Mouse (Mus musculus): ENCODE results near the gene Moap1. TPM values are rescaled to one million over a fixed set of nuclear protein-coding genes. Genes with fewer than 3 reads are reported as not detected.

The Moap1 gene
- polyA plus RNA-seq, 1 experiment from 2014 or later = 21.1 TPM

- Histone ChIP-seq H3K9ac (ENCODE audit: low read depth, low read length) (peak overlapping the region; percentile 87), H3K36me3 (ENCODE audit: control insufficient read depth, insufficient read depth, low read length) (no peaks in the 10 kb centered on the region), H3K4me2 (peak overlapping the region; percentile 96), H3K4me3 (ENCODE audit: low read depth, low read length) (peak overlapping the region; percentile 85), H3K27me3 (ENCODE audit: control insufficient read depth, insufficient read depth, low read length) (peaks cover 14% of the 10 kb centered on the region), H3K4me1 (ENCODE audit: control insufficient read depth, insufficient read depth, low read length) (peaks cover 20% of the 10 kb centered on the region), H3K27ac (ENCODE audit: low read depth, low read length) (no peak overlapping the region), H3K9me3 (replicated peaks; ENCODE audit: control insufficient read depth, low read length) (no peaks in the 10 kb centered on the region)
- 2% methylated on average over 45 of the region's 45 CpGs for WGBS (ENCODE audit: insufficient replicate concordance)
- ATAC-seq (replicated peaks; ENCODE audit: insufficient number of reproducible peaks, low FRiP score, low TSS enrichment) = peak; percentile 74
Measured at GRCm38 (mm10) chr12:102705216-102705871, 38.1 kb downstream of the Moap1 start.

GRCm38 (mm10) chr12:102704457-102705198, 38.8 kb downstream of the Moap1 start, which contains the start of gene Itpk1:
Gene Itpk1, minus strand, starts transcription at chr12:102704930.
- WGBS (ENCODE audit: insufficient replicate concordance) = under 1% methylated on average over 83 of the region's 105 CpGs
- H3K27me3 ChIP-seq (ENCODE audit: control insufficient read depth, insufficient read depth, low read length) = peaks cover 14% of the 10 kb centered on the region
- H3K4me1 ChIP-seq (ENCODE audit: control insufficient read depth, insufficient read depth, low read length) = peaks cover 20% of the 10 kb centered on the region
- H3K9me3 ChIP-seq (replicated peaks; ENCODE audit: control insufficient read depth, low read length) = no peaks in the 10 kb centered on the region
- no peaks in the 10 kb centered on the region for H3K36me3 ChIP-seq (ENCODE audit: control insufficient read depth, insufficient read depth, low read length)
- ATAC-seq (replicated peaks; ENCODE audit: insufficient number of reproducible peaks, low FRiP score, low TSS enrichment) = peak; percentile 90
- H3K27ac ChIP-seq (ENCODE audit: low read depth, low read length) = no peak within 1 kb of the TSS
- peak within 1 kb of the TSS; percentile 96 for H3K4me2 ChIP-seq
- H3K4me3 ChIP-seq (ENCODE audit: low read depth, low read length) = peak within 1 kb of the TSS; percentile 85
- H3K9ac ChIP-seq (ENCODE audit: low read depth, low read length) = peak within 1 kb of the TSS; percentile 87

GRCm38 (mm10) chr12:102703921-102704408, 39.5 kb downstream of the Moap1 start:
- peaks cover 14% of the 10 kb centered on the region for H3K27me3 ChIP-seq (ENCODE audit: control insufficient read depth, insufficient read depth, low read length)
- peak overlapping the region; percentile 72 for H3K9ac ChIP-seq (ENCODE audit: low read depth, low read length)
- 6% methylated on average over 17 of the region's 17 CpGs for WGBS (ENCODE audit: insufficient replicate concordance)

GRCm38 (mm10) chr12:102703441-102703840, 40.0 kb downstream of the Moap1 start:
- H3K9ac ChIP-seq (ENCODE audit: low read depth, low read length) = no peak overlapping the region
- H3K4me3 ChIP-seq (ENCODE audit: low read depth, low read length) = peak overlapping the region; percentile 85; the same call in 1 of the 2 replicates
- WGBS (ENCODE audit: insufficient replicate concordance) = 54% methylated on average over 6 of the region's 6 CpGs
- H3K27ac ChIP-seq (ENCODE audit: low read depth, low read length) = no peak overlapping the region
- peak overlapping the region; percentile 96 for H3K4me2 ChIP-seq
- H3K4me1 ChIP-seq (ENCODE audit: control insufficient read depth, insufficient read depth, low read length) = peaks cover 20% of the 10 kb centered on the region
- no peaks in the 10 kb centered on the region for H3K9me3 ChIP-seq (replicated peaks; ENCODE audit: control insufficient read depth, low read length)
- H3K36me3 ChIP-seq (ENCODE audit: control insufficient read depth, insufficient read depth, low read length) = no peaks in the 10 kb centered on the region
- no peak for ATAC-seq (replicated peaks; ENCODE audit: insufficient number of reproducible peaks, low FRiP score, low TSS enrichment)
- peaks cover 14% of the 10 kb centered on the region for H3K27me3 ChIP-seq (ENCODE audit: control insufficient read depth, insufficient read depth, low read length)

More at GRCm38 (mm10) chr12:102703921-102704408, 39.5 kb downstream of the Moap1 start:
- H3K36me3 ChIP-seq (ENCODE audit: control insufficient read depth, insufficient read depth, low read length) = no peaks in the 10 kb centered on the region
- H3K4me2 ChIP-seq = peak overlapping the region; percentile 96
- no peaks in the 10 kb centered on the region for H3K9me3 ChIP-seq (replicated peaks; ENCODE audit: control insufficient read depth, low read length)
- no peak for ATAC-seq (replicated peaks; ENCODE audit: insufficient number of reproducible peaks, low FRiP score, low TSS enrichment)
- peak overlapping the region; percentile 85 for H3K4me3 ChIP-seq (ENCODE audit: low read depth, low read length)
- no peak overlapping the region for H3K27ac ChIP-seq (ENCODE audit: low read depth, low read length)
- peaks cover 20% of the 10 kb centered on the region for H3K4me1 ChIP-seq (ENCODE audit: control insufficient read depth, insufficient read depth, low read length)

GRCm38 (mm10) chr12:102703111-102703412, 40.4 kb downstream of the Moap1 start:
- H3K4me2 ChIP-seq = peak overlapping the region; percentile 96
- peaks cover 24% of the 10 kb centered on the region for H3K4me1 ChIP-seq (ENCODE audit: control insufficient read depth, insufficient read depth, low read length)
- no peaks in the 10 kb centered on the region for H3K9me3 ChIP-seq (replicated peaks; ENCODE audit: control insufficient read depth, low read length)
- no peak overlapping the region for H3K9ac ChIP-seq (ENCODE audit: low read depth, low read length)
- ATAC-seq (replicated peaks; ENCODE audit: insufficient number of reproducible peaks, low FRiP score, low TSS enrichment) = no peak
- no peak overlapping the region for H3K27ac ChIP-seq (ENCODE audit: low read depth, low read length)
- 13% methylated on average over 4 of the region's 4 CpGs for WGBS (ENCODE audit: insufficient replicate concordance)
- no peaks in the 10 kb centered on the region for H3K36me3 ChIP-seq (ENCODE audit: control insufficient read depth, insufficient read depth, low read length)
- H3K27me3 ChIP-seq (ENCODE audit: control insufficient read depth, insufficient read depth, low read length) = peaks cover 14% of the 10 kb centered on the region
- H3K4me3 ChIP-seq (ENCODE audit: low read depth, low read length) = peak overlapping the region; percentile 12; the same call in 1 of the 2 replicates

- H3K27me3 ChIP-seq (ENCODE audit: control insufficient read depth, insufficient read depth, low read length) = peaks cover 14% of the 10 kb centered on the region
- H3K9me3 ChIP-seq (replicated peaks; ENCODE audit: control insufficient read depth, low read length) = no peaks in the 10 kb centered on the region
- ATAC-seq (replicated peaks; ENCODE audit: insufficient number of reproducible peaks, low FRiP score, low TSS enrichment) = no peak
- H3K4me2 ChIP-seq = peak overlapping the region; percentile 96
- no peaks in the 10 kb centered on the region for H3K36me3 ChIP-seq (ENCODE audit: control insufficient read depth, insufficient read depth, low read length)
- H3K9ac ChIP-seq (ENCODE audit: low read depth, low read length) = no peak overlapping the region
- peaks cover 23% of the 10 kb centered on the region for H3K4me1 ChIP-seq (ENCODE audit: control insufficient read depth, insufficient read depth, low read length)
- H3K4me3 ChIP-seq (ENCODE audit: low read depth, low read length) = peak overlapping the region; percentile 12; the same call in 1 of the 2 replicates
- H3K27ac ChIP-seq (ENCODE audit: low read depth, low read length) = no peak overlapping the region
- 6% methylated on average over 15 of the region's 15 CpGs for WGBS (ENCODE audit: insufficient replicate concordance)
Measured at GRCm38 (mm10) chr12:102702356-102703110, 40.9 kb downstream of the Moap1 start.

- Histone ChIP-seq H3K9me3 (replicated peaks; ENCODE audit: control insufficient read depth, low read length) (no peaks in the 10 kb centered on the region), H3K27ac (ENCODE audit: low read depth, low read length) (no peak overlapping the region), H3K36me3 (ENCODE audit: control insufficient read depth, insufficient read depth, low read length) (no peaks in the 10 kb centered on the region), H3K4me2 (no peak overlapping the region), H3K4me3 (ENCODE audit: low read depth, low read length) (no peak overlapping the region), H3K4me1 (ENCODE audit: control insufficient read depth, insufficient read depth, low read length) (peaks cover 23% of the 10 kb centered on the region), H3K27me3 (ENCODE audit: control insufficient read depth, insufficient read depth, low read length) (peaks cover 11% of the 10 kb centered on the region), H3K9ac (ENCODE audit: low read depth, low read length) (no peak overlapping the region)
- 84% methylated on average over 5 of the region's 5 CpGs for WGBS (ENCODE audit: insufficient replicate concordance)
- ATAC-seq (replicated peaks; ENCODE audit: insufficient number of reproducible peaks, low FRiP score, low TSS enrichment) = no peak
Measured at GRCm38 (mm10) chr12:102701691-102702207, 41.7 kb downstream of the Moap1 start.

GRCm38 (mm10) chr12:102700453-102700852, 43.0 kb downstream of the Moap1 start:
- H3K27me3 ChIP-seq (ENCODE audit: control insufficient read depth, insufficient read depth, low read length) = peaks cover 7% of the 10 kb centered on the region
- no peak overlapping the region for H3K27ac ChIP-seq (ENCODE audit: low read depth, low read length)
- WGBS (ENCODE audit: insufficient replicate concordance) = 70% methylated on average over 12 of the region's 12 CpGs
- no peaks in the 10 kb centered on the region for H3K9me3 ChIP-seq (replicated peaks; ENCODE audit: control insufficient read depth, low read length)
- no peak overlapping the region for H3K9ac ChIP-seq (ENCODE audit: low read depth, low read length)
- no peak for ATAC-seq (replicated peaks; ENCODE audit: insufficient number of reproducible peaks, low FRiP score, low TSS enrichment)
- peaks cover 19% of the 10 kb centered on the region for H3K4me1 ChIP-seq (ENCODE audit: control insufficient read depth, insufficient read depth, low read length)
- H3K36me3 ChIP-seq (ENCODE audit: control insufficient read depth, insufficient read depth, low read length) = no peaks in the 10 kb centered on the region
- H3K4me3 ChIP-seq (ENCODE audit: low read depth, low read length) = no peak overlapping the region
- no peak overlapping the region for H3K4me2 ChIP-seq
